Mouse (Mus musculus): ENCODE data around the gene Lck.

DNA sequence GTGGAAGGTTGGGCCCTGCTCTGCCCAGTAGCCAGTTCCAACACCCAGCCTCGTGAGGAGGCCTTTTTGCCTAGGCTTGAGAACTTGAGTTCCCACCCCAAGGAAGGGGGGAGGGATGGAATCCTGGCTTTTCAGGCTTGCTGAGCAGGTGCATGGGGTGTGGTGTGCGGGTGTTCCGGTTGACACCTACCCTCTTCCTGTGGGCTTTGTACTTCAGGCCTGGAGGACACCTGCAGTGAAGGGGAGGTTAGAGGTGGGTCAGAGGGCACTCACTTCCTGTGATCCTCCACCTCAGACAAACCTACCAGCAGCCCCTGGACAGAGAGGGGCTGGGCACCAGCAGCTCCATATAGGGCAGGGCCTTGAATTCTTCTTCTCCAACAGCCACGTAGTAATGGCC lies 36.6 kb upstream of the Lck start:
- TF ChIP-seq GATA1 (IDR thresholded peaks at IDR 0.05; ENCODE audit: borderline replicate concordance, low read length) (no peak), FLI1 (IDR thresholded peaks at IDR 0.05; ENCODE audit: low read length) (no peak)
